Mouse (Mus musculus): ENCODE data around the gene Enc1.
A peak's percentile ranks its signal among the peaks of the same experiment; 100 is the strongest.

Enc1 gene

DNA sequence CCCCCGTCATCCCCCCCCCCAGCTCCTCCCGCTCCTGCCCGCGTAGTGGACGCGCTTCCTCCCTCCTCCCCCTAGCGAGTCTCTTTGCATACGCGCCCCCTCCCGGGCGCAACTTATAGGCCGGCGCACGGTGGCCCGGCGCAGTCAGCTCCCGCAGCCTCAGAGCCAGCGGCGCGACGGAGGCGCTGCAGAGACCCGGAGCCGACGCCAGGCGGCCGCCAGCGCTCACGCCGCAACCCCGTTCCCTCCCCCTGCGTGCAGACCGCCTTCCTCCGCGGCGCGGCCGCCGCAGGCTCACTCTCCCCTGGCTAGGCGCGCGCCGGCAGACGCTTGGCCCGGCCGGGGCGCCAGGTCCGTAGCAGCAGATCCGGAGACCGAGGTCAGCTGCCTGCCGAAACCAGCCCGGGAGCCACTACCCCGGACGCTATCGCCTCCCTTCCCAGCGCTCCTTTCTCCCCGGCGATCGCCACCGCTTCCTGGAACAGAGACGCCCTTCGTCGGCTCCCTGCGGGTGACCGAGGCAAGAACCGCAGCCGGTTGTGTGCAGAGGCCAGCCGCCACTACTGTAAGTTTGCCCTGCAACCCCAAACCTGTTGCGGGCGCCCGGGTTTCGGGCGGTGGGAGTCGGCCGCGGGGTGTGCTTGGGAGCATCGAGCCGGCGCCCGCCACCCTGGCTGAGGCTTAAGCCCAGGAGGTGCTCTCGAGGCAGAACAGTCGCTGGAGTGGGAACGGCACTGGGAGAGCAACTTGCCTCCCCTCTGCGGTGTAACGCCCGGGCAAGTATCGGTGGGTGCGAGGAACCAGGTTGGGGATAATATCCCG, at the start of gene Enc1:
Enc1 (plus strand) TSS at position 141 of the 822 bp plus-strand sequence.
- peak; percentile 89 for DNase-seq

DNA sequence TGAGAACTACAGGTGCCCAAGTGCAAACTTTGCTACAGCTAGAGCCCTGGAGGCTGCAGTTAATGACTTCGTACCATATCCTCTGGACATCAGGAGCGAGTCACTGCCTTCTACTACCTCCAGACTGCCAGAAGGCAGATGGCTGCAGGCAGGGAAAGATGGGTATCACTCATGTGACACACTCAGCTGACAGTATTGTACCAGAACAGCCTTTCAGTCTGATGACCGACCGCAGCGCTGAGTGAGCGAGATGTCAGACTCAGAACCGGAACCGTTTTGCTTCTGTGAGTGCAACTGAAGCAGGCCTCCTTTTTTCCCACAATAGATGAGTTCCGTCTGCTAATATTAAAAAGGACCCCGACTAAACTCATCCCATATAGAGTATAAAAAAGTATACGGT, 48.3 kb upstream of the Enc1 start:
- no peak for DNase-seq

DNA sequence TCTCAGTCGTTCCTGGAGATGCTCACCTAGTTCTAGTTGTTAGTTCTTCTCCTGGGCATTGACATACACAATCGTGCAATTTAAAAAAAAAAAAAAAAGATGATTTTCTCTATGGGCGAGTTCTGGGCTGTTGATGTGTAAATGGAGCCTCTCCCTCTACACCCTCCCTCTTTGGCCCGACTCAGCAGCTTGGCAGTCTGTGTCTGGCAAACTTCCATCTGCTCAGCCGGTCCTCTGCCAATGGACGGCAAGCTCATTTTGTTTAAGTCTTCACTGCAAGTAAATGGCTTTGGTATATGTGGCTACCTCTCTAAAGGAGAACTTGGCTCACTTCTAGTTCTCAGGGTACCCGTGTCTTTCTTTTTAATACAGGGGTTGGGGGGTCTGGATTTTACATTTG, 47.5 kb upstream of the Enc1 start:
- DNase-seq: no peak

DNA sequence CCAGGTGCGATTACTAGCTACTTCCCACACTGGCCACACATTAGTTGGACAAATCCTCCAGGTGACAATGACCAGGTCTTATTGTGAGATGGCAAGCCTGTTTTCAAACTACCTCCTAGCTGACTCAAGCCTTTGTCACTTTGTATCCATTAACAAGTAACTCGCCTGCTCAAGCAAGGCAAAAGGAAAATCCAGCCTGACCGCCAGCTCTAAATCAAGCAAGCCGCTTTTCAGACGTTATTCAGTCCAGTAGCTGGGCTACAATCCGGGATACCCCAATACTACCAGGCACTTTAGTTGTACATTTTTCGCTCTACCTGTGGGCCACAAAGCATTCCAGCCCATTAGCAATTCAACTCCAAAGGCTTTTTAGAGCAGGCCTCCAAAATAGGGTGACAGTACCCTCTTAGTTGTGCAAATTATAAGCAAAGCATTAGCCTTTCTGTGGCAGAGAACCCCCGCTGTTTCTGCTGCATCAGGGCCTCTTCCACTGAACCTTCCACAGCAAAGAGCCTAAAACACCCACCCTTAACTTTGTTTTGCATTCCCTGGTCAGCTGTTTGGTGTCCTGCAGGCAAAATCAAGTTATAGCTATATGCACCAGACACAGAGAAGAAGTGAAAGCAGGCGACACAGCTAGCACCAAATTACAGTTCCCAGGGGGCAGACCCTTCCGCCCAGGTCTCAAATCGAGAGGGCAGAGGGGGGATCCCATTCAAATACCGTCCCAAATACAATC, 44.5 kb upstream of the Enc1 start:
- DNase-seq: no peak

DNA sequence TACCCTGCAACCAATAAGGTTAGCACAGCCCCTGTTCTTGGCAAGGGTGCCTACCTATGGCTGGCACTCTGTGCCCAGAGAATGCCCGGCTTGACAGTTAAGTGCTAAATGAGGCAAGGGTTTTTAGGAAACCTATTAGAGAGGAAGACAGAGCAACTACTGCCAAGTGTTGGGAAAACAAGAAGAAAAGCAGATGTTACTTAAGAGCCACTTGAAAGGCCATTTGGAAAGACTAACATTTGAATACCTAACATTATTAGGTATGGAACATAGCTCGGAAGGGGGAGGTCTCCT, 44.0 kb upstream of the Enc1 start:
- no peak for DNase-seq

DNA sequence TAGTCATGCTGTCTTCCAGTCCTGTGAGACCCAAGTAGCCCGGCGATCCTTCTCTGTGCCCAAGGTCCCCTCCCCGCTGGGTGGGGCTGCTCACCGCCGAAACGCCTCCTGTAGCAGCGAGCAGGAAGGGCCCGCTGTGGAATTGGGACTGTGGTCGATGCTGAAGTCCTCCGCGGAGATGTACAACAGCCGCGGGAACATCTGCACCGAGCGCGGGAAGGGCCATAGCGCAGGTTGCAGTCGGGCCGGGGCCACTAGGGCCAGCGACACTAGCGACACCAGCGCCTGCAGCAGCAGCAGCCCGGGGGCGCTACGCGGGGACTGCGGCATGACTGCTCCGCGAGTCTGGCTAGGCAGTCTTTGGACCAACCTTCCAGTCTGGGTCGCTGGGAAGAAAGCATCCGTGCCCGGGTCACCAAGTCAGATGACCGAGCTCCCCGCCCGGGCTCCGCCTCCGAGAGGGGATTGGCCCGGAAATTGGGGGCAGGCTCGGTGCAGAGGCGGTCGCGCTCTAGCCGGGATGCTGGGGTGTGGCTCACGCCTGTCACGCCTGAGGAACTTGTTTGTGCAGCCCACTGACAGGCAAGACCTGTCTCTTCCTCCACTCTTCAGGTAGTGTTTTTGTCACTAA, 42.9 kb upstream of the Enc1 start, which contains the start of gene Hexb:
Hexb (minus strand) TSS at position 426 of the 631 bp plus-strand sequence.
- DNase-seq: peak; percentile 91

DNA sequence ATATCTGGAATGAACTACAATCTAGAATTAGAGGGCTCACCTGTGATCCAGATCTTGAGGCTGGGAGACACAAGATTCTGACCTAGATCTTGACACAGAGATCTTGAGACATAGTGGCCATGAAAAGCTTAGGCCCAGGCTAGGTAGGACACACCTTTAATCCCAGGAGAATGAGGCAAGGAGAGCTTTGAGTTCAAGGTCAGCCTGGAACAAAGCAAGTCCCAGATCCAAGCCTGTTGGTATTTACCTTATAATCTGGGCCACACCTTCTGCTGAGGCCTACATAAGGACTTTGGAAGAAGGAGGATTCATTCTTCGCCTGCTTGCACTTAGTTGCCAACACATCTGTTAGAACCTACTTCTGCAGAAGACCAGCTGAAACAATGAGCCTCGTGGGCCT, 41.8 kb upstream of the Enc1 start:
- no peak for DNase-seq

DNA sequence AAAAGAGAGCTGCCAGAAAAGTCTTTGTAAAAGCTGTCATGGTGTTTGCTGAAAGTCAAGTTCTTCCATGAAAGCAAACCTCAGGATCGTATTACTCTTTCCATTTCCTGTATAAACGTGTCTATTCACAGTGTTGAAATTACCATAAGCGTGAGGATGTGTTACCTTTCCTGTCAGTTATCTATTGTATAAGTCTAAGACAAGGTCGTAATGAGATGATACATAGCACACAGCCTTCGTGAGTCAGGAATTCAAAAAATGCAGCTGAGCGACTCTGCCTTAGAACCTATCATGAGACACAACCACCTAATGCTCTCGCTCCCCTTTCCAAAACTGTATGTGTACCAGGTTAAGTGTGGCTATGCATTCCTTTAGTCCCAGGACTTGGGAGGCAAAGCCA, 39.8 kb upstream of the Enc1 start:
- DNase-seq: no peak

DNA sequence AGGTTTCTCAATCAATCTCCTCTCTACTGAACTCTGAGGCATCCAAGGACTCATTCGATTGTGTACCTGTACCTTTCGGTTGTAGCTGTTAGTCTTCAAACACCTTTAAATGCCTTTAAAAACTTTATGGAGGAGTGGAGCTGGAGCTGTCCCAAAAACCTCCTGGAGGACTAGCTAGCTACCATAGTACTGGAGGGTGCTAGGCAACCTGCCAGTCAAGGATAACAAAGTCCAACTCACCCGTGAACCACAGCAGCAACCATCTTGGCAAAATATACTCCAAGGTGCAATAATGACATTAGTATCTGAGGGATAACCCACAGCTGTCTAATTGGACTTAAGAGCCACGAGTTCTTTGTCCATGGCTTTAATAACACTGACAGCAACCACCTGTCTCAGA, 39.0 kb upstream of the Enc1 start:
- no peak for DNase-seq

DNA sequence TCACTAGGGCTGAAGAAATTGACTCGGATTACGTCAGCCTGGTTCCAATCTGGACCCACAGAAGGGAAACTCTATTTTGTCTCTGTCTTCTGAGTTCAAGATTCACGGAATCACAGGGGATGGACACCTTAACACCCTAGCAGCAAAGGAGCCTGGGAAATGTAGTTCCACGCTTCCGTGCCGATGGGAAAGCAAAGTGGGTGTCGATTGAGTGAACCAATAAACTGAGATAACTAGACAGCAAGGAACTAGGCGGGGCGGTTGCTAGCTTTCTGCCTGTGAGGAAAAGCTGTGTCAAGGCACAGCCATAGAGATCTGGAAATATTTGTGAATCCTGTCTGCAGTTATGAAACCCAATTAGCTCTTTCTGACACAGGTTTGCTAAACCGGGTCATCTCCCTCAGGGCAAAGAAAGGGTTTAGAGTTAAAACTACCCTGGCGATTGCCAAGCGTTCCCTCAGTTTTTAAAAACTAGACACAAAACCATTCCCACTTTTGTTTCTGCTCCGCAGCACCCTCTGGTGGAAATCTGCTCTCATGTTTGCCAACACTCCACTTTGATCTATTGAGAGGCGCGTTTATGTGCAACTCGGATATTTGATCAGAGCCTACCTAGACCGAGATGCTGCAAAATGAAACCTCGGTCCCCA, 35.7 kb upstream of the Enc1 start:
- DNase-seq: peak; percentile 79

DNA sequence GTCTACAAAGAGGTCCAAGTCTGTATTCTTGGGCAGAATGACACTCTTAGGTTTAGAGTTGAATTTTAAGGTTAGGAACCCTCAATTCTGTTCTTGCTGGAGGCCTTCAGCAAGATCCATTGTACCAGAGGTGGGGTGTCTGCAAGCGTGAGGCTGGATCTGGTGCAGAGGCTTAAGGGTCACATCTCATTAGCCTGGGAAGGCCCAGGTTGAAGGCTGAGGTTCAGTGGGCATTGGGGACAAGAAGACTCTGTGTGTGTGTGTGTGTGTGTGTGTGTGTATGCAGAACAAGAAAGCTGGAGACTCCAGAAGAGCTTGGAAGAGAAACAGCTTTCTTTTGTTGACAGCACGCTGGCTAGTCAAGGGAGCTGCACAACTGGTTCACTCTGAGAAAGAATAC, 34.9 kb upstream of the Enc1 start:
- DNase-seq: no peak

DNA sequence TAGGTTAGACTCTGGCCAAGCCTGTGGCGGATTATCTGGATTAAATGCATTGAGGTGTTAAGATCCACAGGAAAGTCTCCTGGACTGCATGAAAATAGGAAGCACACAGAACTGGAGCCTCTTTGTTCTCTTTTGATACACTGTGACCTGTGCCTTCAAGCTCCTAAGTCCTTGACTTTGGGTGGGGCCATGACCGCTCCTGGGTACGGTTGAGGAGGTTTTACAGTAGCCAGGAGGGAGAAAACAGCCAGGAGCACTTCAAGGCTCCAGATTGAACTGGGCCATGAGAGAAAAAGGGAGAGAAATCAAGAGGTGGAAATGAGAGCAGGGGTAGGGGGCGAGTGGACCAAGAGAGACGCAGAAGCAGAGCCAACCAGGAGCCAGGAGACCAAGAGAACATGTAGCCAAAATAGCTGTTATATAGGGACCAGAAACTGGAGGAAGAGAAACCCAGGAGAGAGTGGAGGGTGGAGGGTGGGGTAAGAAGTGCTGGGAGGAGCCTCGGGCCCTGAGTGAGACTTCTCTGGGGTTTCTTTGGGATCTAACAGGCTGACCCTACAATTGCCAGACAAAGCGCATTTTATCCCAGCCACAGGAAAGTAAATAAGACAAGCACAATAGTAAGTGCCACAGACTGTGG, 33.3 kb upstream of the Enc1 start:
- no peak for DNase-seq

DNA sequence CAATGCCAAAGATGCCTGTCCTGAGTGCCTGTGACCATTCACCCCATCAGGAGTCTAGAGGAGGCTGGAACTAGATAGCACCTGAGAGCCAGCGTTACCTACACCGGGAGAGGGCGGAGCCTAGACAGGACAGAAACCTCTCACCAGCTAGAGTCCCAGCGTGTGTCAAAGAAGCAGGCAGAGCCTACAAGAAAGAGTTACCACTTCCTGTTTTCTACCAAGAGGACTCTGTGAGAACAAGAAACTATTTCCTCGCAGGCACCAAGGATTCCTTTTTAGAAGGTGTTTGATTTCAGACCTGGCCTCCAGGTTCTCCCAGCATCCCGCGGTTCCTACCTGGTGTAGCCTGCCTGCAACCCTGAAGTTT, 32.8 kb upstream of the Enc1 start:
- DNase-seq: peak; percentile 11

DNA sequence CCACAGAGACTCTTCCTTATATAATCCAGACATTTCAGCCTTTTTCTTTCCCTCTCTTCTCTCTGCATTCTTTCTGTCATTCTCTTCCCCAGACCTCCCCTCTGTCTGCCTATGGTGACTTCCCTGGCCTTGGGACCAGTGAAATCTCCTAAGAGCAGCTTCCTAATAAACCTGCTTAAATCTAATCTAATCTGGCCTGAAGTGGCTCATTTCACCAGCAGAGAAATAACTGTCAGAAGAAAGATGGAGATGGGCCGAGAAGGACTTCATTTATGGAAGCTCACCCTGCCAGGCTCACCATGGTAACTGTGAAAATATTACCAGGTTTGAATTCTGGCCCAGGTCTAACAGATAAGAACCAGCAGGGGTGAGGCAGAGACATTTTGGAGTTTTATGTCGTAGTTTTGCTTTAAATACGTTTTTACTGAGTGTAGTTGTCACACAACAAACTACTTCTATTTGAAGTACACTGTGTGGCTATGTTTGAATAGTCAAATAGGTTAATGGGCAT, 32.4 kb upstream of the Enc1 start:
- DNase-seq: no peak

DNA sequence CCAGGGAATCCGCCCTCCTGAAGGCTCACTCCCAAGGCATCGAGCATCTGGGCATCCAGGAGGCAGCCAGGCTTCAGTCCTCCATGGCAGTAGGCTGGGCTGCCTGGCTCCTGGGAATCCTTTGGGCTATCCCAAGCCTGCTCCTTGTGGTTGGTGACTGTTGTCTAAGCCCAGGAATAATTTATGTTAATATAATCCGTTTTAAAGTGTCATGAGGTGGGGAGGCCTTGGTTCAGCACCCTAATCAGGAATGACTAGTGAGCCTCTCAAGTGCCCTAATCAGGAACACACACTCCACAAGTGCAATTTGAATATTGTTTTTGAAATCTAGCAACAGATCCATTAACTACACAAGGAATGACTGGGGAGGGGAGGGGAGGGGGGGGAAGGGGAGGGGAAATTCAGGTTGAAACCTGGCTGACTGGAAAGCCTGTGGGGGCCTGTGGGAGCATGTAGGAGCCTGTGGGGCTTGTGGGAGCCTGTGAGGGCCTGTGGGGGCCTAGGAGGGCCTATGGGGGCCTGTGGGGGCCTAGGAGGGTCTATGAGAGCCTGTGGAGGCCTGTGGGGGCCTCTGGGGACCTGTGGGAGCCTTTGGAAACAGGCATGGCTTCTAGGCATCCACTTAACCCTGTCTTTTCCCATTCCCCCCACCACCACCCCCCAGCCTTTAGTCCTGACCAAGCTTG, 26.2 kb upstream of the Enc1 start:
- DNase-seq: no peak

DNA sequence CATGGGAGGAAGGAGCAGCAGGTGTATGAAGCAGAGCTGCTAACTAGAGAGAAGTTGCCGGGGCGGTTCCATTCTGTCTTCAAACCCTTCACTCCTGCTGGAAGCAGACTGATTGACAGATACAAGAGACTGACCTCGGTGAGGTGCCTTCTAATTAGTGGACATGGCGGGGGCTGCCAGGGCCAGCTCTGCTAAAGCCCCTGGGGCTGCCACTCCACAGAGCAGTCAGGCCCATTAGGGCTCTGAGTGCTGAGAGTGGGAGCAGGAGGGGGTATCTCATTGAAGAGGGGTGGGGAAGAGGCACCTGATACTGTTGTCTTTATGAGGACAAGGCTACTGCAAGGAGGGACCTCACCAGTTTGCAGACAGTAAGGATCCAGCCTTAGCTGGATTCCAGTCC, 25.3 kb upstream of the Enc1 start:
- no peak for DNase-seq

DNA sequence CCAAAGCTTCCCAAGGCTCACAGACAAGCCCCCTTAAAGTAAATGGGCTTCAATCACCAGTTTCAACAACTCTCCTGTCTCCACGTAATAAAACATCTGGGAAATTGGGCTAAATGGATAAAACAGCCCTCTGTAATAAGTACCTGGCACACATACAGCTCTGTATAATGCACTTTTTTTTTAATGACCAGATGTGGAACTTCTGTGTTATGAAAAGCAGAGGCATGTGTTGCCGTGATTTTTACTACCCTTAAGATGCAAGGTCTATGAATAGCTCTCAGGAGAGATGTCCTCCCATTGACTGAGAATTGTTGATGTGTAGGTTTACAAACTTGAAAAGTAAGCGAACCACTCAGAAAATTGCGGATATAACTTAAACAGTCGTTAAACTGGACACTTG, 24.7 kb upstream of the Enc1 start:
- DNase-seq: no peak

DNA sequence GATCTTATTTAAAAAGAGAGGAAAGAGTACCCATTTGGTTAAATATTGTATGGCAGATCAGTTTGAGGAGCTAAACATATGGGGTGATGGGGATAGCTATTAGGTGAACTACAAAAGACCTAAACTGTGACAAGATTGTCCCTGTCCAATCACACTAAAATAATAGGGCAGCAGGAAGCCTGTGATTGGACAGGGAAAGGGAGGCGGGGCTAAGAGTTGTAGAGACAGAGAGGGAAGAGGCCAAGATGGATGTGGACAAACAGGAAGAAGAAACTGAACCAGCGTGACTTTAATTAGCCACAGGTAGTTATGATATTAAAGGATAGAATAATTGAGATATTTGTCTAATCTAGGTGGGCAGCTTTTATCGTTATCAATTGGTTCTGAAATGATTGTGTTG, 20.9 kb upstream of the Enc1 start:
- no peak for DNase-seq

DNA sequence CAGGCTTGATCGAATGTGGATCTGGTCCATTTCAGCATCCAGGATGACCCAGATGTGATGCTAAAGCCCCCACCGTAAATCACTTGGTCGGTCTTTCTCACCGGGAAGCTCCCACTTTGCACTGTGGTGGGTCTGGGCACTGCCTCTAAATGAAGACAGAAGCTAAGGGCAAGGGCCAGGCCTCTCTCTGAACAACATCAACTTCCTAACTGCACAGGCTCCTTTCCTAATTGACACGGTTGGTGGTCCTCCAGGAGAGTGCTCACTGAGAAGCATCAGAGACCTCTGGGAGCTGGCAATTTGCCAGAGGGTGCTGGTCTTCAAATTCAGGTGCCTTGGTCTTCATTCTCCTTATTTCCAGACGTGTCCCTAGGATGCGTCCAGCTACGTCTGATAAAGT, 17.0 kb upstream of the Enc1 start:
- DNase-seq: no peak

DNA sequence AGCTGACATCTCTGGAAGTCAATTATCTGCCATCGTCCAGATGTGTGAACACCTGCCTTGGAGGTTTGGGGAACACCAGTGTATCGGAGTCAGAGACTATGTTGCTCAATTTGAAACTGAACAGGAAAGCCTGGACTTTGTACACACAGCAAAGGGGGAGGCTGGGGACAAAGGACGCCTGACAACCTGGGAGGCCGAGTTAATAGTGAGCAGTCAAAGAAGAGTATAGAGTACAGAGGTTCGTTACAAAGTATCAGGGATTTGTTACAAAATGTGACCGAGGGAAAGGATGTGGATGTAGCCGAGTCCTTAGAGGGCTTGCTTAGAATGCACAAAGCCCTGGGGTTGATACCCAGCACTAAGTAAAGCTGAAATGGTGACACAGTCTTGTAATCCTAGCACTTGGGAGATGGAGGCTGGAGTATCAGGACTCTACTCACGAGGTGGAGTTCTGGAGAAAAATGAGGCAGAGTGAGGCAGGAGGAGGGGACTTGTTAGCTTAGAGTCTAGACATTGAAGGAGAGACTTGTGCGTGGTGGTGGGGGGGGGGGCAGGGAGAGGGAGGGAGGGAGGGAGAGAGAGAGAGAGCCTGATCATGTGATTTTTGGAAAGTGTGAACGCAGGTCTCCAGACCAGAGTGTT, 16.4 kb upstream of the Enc1 start:
- DNase-seq: peak; percentile 37

DNA sequence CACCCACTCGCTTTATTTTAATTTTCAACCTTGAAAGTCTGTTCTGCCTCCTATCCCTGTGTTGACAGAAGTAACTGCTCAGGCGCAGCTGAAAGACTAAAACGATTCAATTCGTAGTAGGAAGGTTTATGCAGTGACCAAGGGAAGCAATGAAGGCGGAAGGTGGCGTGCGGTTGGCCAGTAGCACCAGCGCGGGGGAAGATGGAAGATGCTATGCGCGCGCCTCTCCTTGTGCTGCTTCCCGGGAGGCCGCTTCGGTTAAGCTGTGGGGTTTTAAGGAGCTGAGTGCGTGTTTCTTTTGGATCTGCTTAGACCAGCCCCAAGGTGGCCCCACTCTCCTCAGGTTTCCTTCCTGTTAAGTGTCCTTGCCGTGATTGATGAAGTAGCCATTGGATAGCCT, 15.8 kb upstream of the Enc1 start:
- no peak for DNase-seq

DNA sequence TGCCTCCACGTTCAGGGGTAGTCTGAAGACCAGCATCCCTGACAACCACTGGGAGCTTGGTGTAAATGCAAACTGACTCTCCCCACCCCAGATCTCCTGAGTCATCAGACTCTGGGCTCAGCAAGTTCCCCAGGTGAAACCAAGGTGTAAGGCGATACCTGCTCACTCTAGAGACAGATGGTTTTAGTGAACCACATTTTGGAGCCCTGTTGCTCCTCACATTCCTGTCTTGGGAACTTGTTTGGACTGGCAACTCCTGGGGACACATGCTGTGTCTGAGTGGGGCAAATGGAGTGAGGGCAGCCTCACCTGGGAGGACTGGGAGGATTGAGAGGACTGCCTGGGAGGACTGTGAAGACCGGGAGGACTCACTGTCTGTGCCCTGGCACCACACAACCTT, 13.1 kb upstream of the Enc1 start:
- no peak for DNase-seq

Data from liver (tissue).